Mouse (Mus musculus) forebrain, embryonic 12.5 days (tissue): Measurements from ENCODE around the gene Timm10b. TPM values are rescaled to one million over a fixed set of nuclear protein-coding genes. Genes with fewer than 3 reads are reported as not detected.
A peak's percentile ranks its signal among the peaks of the same experiment; 100 is the strongest.

Source experiments
- ATAC-seq: fragments of 200-750 bp; cut with Nextera tagmentation; 2 replicates; pipeline ENCODE4 v1.8.0; 2017; ENCODE audit warnings: moderate TSS enrichment; ENCODE audit not compliant: low FRiP score
- H3K27ac ChIP-seq: fragments of 300-500 bp; sonication (generic); 2 replicates; pipeline ENCODE4 v1.5.1; 2016; ENCODE audit warnings: mild to moderate bottlenecking
- H3K27me3 ChIP-seq: fragments of 300-500 bp; sonication (generic); 2 replicates; pipeline ENCODE4 v1.6.1; 2016; ENCODE audit warnings: mild to moderate bottlenecking
- H3K36me3 ChIP-seq: fragments of 300-500 bp; sonication (generic); replicated peaks from 2 replicates; pipeline ENCODE4 v1.6.1; 2016; ENCODE audit warnings: mild to moderate bottlenecking
- H3K4me1 ChIP-seq: fragments of 300-500 bp; sonication (generic); 2 replicates; pipeline ENCODE4 v1.6.1; 2016
- H3K4me2 ChIP-seq: fragments of 300-500 bp; sonication (generic); 2 replicates; pipeline ENCODE4 v1.6.1; 2016; ENCODE audit warnings: mild to moderate bottlenecking, moderate library complexity
- H3K4me3 ChIP-seq: fragments of 300-500 bp; sonication (generic); replicated peaks from 2 replicates; pipeline ENCODE4 v1.5.1; 2016; ENCODE audit warnings: mild to moderate bottlenecking
- H3K9ac ChIP-seq: fragments of 300-500 bp; sonication (generic); 2 replicates; pipeline ENCODE4 v1.6.1; 2016; ENCODE audit warnings: mild to moderate bottlenecking
- H3K9me3 ChIP-seq: fragments of 300-500 bp; sonication (generic); 2 replicates; pipeline ENCODE4 v1.6.1; 2016
- WGBS: fragments of 180-500 bp; shearing (Covaris S2); methylation state at CpG from one replicate; pipeline ENCODE4 v1.1.7; 2016; 5-methylcytosine and 5-hydroxymethylcytosine counted together
- polyA plus RNA-seq: library from polyadenylated mRNA; unstranded; fragments of >200 nt; fragmentation: Nextera tagmentation; extraction: Ambion mirVana; gene quantifications from 2 replicates; pipeline ENCODE4 v1.2.1, GENCODE M21; 2016

The Timm10b gene
- polyA plus RNA-seq, 1 experiment from 2014 or later = 142 TPM

- no peak overlapping the region for H3K4me2 ChIP-seq
- 35% methylated on average over 3 of the region's 3 CpGs for WGBS
- no peaks in the 10 kb centered on the region for H3K9me3 ChIP-seq
- no peak overlapping the region for H3K4me3 ChIP-seq
- H3K27ac ChIP-seq = peak overlapping the region; percentile 2; the same call in 1 of the 2 replicates
- no peak overlapping the region for H3K9ac ChIP-seq
- peaks cover 20% of the 10 kb centered on the region for H3K36me3 ChIP-seq
- H3K27me3 ChIP-seq = no peaks in the 10 kb centered on the region
- H3K4me1 ChIP-seq = peaks cover 37% of the 10 kb centered on the region
- peak; percentile 12; the same call in 1 of the 2 replicates for ATAC-seq
Observed at GRCm38 (mm10) chr7:105628633-105629032, 11.2 kb upstream of the Timm10b start.

DNA sequence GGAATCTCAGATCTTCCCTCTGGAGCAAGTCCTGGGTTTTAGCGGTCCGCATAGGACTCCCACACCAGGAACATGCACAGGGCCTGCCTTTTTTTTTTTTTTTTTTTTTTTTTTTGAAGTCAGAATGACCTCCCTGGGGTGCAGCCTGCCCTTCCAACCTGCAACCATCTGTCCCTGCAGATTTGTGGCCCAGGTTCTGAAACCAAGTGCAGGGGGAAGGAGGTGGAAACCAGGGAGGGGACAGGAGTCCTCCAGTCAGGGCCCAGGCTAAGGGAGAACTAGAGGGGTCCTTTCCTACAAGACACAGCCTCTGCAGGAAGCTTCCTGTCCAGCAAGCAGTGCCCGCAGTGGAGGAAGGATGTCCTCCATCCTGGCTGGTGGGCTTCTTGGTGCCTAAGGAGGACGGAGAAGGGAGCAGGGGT is 7.3 kb upstream of the Timm10b start:
- Histone ChIP-seq H3K4me2 (peak overlapping the region; percentile 61), H3K27me3 (no peaks in the 10 kb centered on the region), H3K36me3 (peaks cover 20% of the 10 kb centered on the region), H3K4me1 (peaks cover 57% of the 10 kb centered on the region), H3K9ac (peak overlapping the region; percentile 81), H3K9me3 (no peaks in the 10 kb centered on the region), H3K27ac (0 out of 2 replicates have a peak overlapping the region, but pooled peaks have one; percentile 25), H3K4me3 (peak overlapping the region; percentile 79)
- ATAC-seq = no peak
- 18% methylated on average over 4 of the region's 4 CpGs for WGBS

GRCm38 (mm10) chr7:105633127-105633800 is 6.6 kb upstream of the Timm10b start, which contains the start of gene Trim3:
Gene Trim3 (minus strand): TSS chr7:105633571.
- H3K4me1 ChIP-seq = peaks cover 55% of the 10 kb centered on the region
- no peaks in the 10 kb centered on the region for H3K9me3 ChIP-seq
- H3K27me3 ChIP-seq = no peaks in the 10 kb centered on the region
- H3K36me3 ChIP-seq = peaks cover 27% of the 10 kb centered on the region
- WGBS = under 1% methylated on average over 48 of the region's 71 CpGs
- H3K27ac ChIP-seq = peak within 1 kb of the TSS; percentile 75
- ATAC-seq = peak; percentile 92
- peak within 1 kb of the TSS; percentile 81 for H3K9ac ChIP-seq
- H3K4me3 ChIP-seq = peak within 1 kb of the TSS; percentile 79
- peak within 1 kb of the TSS; percentile 61 for H3K4me2 ChIP-seq

GRCm38 (mm10) chr7:105633801-105634135 is 6.1 kb upstream of the Timm10b start:
- H3K4me3 ChIP-seq = peak overlapping the region; percentile 79
- peaks cover 50% of the 10 kb centered on the region for H3K4me1 ChIP-seq
- ATAC-seq = no peak
- H3K27me3 ChIP-seq = no peaks in the 10 kb centered on the region
- H3K9me3 ChIP-seq = no peaks in the 10 kb centered on the region
- H3K36me3 ChIP-seq = peaks cover 27% of the 10 kb centered on the region
- peak overlapping the region; percentile 75; the same call in 1 of the 2 replicates for H3K27ac ChIP-seq
- peak overlapping the region; percentile 61 for H3K4me2 ChIP-seq
- peak overlapping the region; percentile 81 for H3K9ac ChIP-seq
- 8% methylated on average over 10 of the region's 10 CpGs for WGBS

DNA sequence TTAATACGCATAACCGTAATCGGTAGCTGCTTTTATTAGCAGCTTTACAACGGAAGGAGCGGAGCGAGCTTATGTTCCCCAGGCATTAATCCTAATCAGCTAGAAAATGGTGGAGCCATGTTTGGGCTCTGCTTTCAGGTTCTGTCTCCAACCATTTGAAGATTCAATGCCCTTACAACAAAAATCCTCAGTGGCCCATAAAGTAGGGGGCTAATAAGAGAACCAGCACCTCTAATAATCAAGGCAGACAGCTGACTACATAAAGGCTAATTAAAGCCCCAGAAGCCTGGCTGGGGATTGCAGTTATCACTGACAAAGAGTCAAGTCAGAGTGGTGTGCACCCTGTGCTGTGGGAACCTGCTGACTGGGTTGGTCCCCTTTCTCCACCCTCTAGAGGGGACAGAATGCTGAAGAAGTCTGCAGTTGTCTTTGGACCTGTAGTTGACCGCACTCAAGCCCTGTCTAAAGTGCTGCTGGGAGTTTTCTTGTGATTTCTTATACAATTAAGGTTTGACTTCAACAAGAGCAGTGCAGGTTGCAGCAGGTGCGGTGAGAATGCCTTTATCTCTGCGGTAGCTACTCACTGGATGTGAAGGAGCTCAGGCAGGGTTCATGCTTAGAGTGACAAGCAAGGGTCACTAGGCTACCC is 5.5 kb upstream of the Timm10b start:
- Histone ChIP-seq H3K36me3 (peaks cover 27% of the 10 kb centered on the region), H3K9ac (peak overlapping the region; percentile 81; the same call in 1 of the 2 replicates), H3K4me3 (peak overlapping the region; percentile 79), H3K4me2 (peak overlapping the region; percentile 61), H3K9me3 (no peaks in the 10 kb centered on the region), H3K27me3 (no peaks in the 10 kb centered on the region), H3K4me1 (peaks cover 48% of the 10 kb centered on the region), H3K27ac (0 out of 2 replicates have a peak overlapping the region, but pooled peaks have one; percentile 25)
- ATAC-seq = no peak
- 45% methylated on average over 9 of the region's 9 CpGs for WGBS

DNA sequence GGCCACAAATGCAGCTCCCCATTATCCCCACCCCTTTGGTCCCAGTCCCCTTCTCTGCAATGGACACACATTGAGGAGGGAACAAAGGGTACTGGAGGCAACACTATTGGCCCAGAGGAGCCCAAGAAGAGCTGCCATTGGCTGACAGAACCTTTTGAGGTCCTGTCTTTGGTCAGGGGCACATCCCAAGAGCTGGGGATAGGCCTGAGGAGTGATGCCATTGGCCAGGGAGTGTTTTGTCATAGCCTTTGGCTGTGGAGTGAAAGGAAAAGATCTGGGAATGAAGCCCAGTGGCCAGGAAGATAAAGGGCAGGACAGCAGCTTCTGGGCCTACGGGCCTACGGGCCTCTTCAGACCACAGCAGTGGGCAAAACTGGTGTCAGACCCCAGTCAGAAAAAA is 4.1 kb upstream of the Timm10b start:
- Histone ChIP-seq H3K9ac (no peak overlapping the region), H3K36me3 (peaks cover 27% of the 10 kb centered on the region), H3K27ac (no peak overlapping the region), H3K4me2 (no peak overlapping the region), H3K9me3 (no peaks in the 10 kb centered on the region), H3K27me3 (no peaks in the 10 kb centered on the region), H3K4me3 (no peak overlapping the region), H3K4me1 (peaks cover 47% of the 10 kb centered on the region)
- 100% methylated on average over 2 of the region's 2 CpGs for WGBS
- no peak for ATAC-seq

DNA sequence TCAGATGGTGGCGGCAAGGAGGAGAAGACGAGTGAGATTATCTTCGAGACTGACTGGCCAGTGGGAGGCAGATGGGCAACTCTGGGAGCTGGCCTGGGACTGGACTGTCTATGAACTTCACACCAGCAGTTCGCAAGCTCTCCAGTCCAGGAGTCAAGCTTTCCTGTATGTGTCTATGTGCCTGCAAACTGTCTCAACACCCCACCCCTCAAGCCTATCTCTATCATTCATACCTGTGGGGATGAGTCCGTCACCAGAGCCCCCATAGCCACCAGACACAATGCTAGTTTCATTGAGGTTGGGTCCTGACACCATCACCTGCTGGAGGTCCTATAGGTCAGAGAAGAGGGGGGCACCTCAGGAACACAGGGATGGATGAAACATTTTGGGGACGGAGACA is 1.1 kb upstream of the Timm10b start:
- Histone ChIP-seq H3K4me1 (peaks cover 40% of the 10 kb centered on the region), H3K4me3 (no peak overlapping the region), H3K36me3 (peaks cover 34% of the 10 kb centered on the region), H3K27ac (no peak overlapping the region), H3K9me3 (no peaks in the 10 kb centered on the region), H3K4me2 (no peak overlapping the region), H3K27me3 (no peaks in the 10 kb centered on the region), H3K9ac (no peak overlapping the region)
- ATAC-seq = no peak
- WGBS = 89% methylated on average over 6 of the region's 6 CpGs

GRCm38 (mm10) chr7:105639304-105639703 is 552 bp upstream of the Timm10b start:
- Histone ChIP-seq H3K27ac (no peak overlapping the region), H3K9ac (peak overlapping the region; percentile 74), H3K4me1 (peaks cover 35% of the 10 kb centered on the region), H3K4me3 (peak overlapping the region; percentile 71), H3K4me2 (peak overlapping the region; percentile 77), H3K36me3 (peaks cover 35% of the 10 kb centered on the region), H3K9me3 (no peaks in the 10 kb centered on the region), H3K27me3 (no peaks in the 10 kb centered on the region)
- no peak for ATAC-seq
- WGBS = 75% methylated on average over 9 of the region's 9 CpGs

DNA sequence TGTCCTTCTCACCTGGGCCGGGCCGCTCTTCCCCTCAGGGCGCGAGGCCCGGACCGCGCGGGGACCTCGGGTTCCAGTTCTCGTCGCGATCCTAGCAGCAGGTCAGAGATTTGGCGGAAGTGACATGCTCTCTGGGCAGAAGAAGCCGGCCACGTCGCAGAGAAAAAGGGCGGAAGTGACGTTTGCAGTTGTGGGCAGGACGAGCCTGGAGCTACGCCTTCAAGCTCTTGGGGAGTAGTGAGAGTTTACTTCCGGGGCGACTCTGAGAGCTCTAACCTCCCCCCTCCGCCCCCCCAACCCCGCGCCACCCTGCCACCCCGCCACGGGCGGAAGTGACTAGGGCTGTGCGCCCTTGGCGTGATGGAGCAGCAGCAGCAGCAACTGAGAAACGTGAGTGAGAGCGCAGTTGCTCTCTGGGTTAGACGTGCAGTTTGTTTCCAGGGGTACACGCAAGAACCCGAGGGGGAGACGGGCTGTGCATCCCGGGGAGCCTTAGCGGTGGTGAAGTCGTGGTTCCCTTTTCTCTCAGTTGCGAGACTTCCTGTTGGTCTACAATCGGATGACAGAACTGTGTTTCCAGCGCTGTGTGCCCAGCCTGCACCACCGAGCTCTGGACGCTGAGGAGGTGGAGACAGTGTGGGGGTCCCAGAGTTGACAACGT is 507 bp downstream of the Timm10b start, which contains the start of the genes Arfip2 and Gm45799:
Arfip2 (minus strand) TSS at position 184 of the 661 bp plus-strand sequence.
Gm45799 (plus strand) TSS at position 320 of the 661 bp plus-strand sequence.
- H3K36me3 ChIP-seq = peaks cover 35% of the 10 kb centered on the region
- H3K9me3 ChIP-seq = no peaks in the 10 kb centered on the region
- H3K27me3 ChIP-seq = no peaks in the 10 kb centered on the region
- peak within 1 kb of the TSS; percentile 77 for H3K4me2 ChIP-seq
- peak within 1 kb of the TSS; percentile 79 for H3K27ac ChIP-seq
- peak; percentile 97 for ATAC-seq
- peak within 1 kb of the TSS; percentile 77 for H3K9ac ChIP-seq
- peak within 1 kb of the TSS; percentile 71 for H3K4me3 ChIP-seq
- under 1% methylated on average over 45 of the region's 45 CpGs for whole genome bisulfite sequencing
- H3K4me1 ChIP-seq = peaks cover 25% of the 10 kb centered on the region

- 0% methylated on average over 18 of the region's 18 CpGs for WGBS
- no peaks in the 10 kb centered on the region for H3K9me3 ChIP-seq
- peak overlapping the region; percentile 71 for H3K4me3 ChIP-seq
- no peak; the same call in 1 of the 2 replicates for ATAC-seq
- H3K4me1 ChIP-seq = peaks cover 21% of the 10 kb centered on the region
- H3K9ac ChIP-seq = peak overlapping the region; percentile 77
- peaks cover 31% of the 10 kb centered on the region for H3K36me3 ChIP-seq
- H3K27me3 ChIP-seq = no peaks in the 10 kb centered on the region
- peak overlapping the region; percentile 77 for H3K4me2 ChIP-seq
- peak overlapping the region; percentile 79 for H3K27ac ChIP-seq
Observed at GRCm38 (mm10) chr7:105640894-105641255, 1.0 kb downstream of the Timm10b start.

DNA sequence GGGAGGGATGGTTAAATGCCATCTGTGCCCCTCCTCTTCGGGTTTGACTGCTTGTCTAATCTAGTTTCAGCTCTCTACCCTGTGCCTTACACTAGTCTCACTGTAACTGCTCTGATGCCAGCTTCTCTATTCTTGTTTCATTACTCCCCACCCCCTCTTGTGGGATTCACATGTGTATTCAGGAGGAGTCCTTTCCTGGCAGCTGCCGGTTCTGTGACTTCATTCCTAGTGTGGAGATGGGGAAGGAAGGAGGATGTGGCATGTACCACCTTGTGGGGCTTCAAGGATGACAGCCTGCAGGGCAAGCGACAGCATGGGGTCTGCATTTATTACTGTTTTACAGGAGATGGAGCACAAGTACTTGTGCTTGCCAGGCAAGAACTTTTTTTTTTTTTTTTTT is 2.1 kb downstream of the Timm10b start:
- Histone ChIP-seq H3K9ac (no peak overlapping the region), H3K4me3 (peak overlapping the region; percentile 2; the same call in 1 of the 2 replicates), H3K4me1 (peaks cover 21% of the 10 kb centered on the region), H3K27me3 (no peaks in the 10 kb centered on the region), H3K36me3 (peaks cover 21% of the 10 kb centered on the region), H3K27ac (no peak overlapping the region), H3K4me2 (0 out of 2 replicates have a peak overlapping the region, but pooled peaks have one; percentile 4), H3K9me3 (no peaks in the 10 kb centered on the region)
- WGBS = 86% methylated on average over 3 of the region's 3 CpGs
- no peak for ATAC-seq
